Mouse (Mus musculus): ENCODE data around the gene Med16.

- no peak for TF ChIP-seq GATA2 (IDR thresholded peaks at IDR 0.05; ENCODE audit: borderline replicate concordance, low read depth, low read length)
- no peak for TF ChIP-seq CTCF (IDR thresholded peaks at IDR 0.05; ENCODE audit: low read depth, low read length)
- no peak for TF ChIP-seq GATA1 (IDR thresholded peaks at IDR 0.05; ENCODE audit: borderline replicate concordance, low read length)
Measured at GRCm38 (mm10) chr10:79920056-79920890, 11.6 kb upstream of the Med16 start.
